Mouse (Mus musculus) liver, embryonic 14.5 days (tissue): Measurements from ENCODE around the gene Crcp.

Experiments
- CTCF ChIP-seq: IDR thresholded peaks from 2 replicates; pipeline ENCODE4 v1.5.1; 2016; ENCODE audit warnings: antibody characterized with exemption, low read depth, control low read depth
- EP300 ChIP-seq: IDR thresholded peaks from 2 replicates; pipeline ENCODE4 v1.6.1; 2016; ENCODE audit warnings: antibody characterized with exemption, low read depth

- TF ChIP-seq CTCF, result no peak
- no peak for TF ChIP-seq EP300
Observed at GRCm38 (mm10) chr5:130046589-130046988, 17.5 kb downstream of the Crcp start.
